Mouse (Mus musculus) kidney, adult 11 months (tissue): ENCODE measurements at regions not wholly inside any gene's neighbourhood (a gene's known extent, or its start where the extent isn't known, plus 50 kb on each side); places are given as distances from the start of the nearest gene placed in this dataset.
"Not testable (repeated sequence)": the region's sequence is repeated elsewhere in the genome, so short reads cannot be mapped to it uniquely, and the experiment has no call there.

ENCODE experiments used
- DNase-seq: peaks from one replicate; pipeline ENCODE4 v3.0.0; 2022

GRCm38 (mm10) chr5:134848981-134849380 lies 57.6 kb downstream of the Tmem270 start:
- no peak for DNase-seq

- DNase-seq = peak; percentile 43
Measured at GRCm38 (mm10) chr5:134848571-134848970, 58.0 kb downstream of the Tmem270 start.

- DNase-seq = no peak
Measured at GRCm38 (mm10) chr5:134845416-134845815, 61.1 kb downstream of the Tmem270 start.

GRCm38 (mm10) chr5:134844216-134844615 lies 62.3 kb downstream of the Tmem270 start:
- not testable (repeated sequence) for DNase-seq

- no peak for DNase-seq
Measured at GRCm38 (mm10) chr5:134841205-134841980, 65.1 kb downstream of the Tmem270 start.

GRCm38 (mm10) chr5:134836489-134836888 lies 70.0 kb downstream of the Tmem270 start:
- DNase-seq = no peak

GRCm38 (mm10) chr5:134832896-134833295 lies 73.6 kb downstream of the Tmem270 start:
- DNase-seq = no peak

GRCm38 (mm10) chr5:134817671-134818070 lies 70.5 kb upstream of the Eln start:
- DNase-seq = no peak

- no peak for DNase-seq
Measured at GRCm38 (mm10) chr5:134809121-134809520, 62.0 kb upstream of the Eln start.

- DNase-seq = no peak
Measured at GRCm38 (mm10) chr5:134804291-134805049, 57.3 kb upstream of the Eln start.

- no peak for DNase-seq
Measured at GRCm38 (mm10) chr5:134802161-134802719, 55.1 kb upstream of the Eln start.

- DNase-seq = no peak
Measured at GRCm38 (mm10) chr5:134800481-134800880, 53.4 kb upstream of the Eln start.

- no peak for DNase-seq
Measured at GRCm38 (mm10) chr5:134799911-134800310, 52.8 kb upstream of the Eln start.

- DNase-seq = no peak
Measured at GRCm38 (mm10) chr5:134797688-134798094, 50.6 kb upstream of the Eln start.
